Mouse (Mus musculus) hindbrain, embryonic 11.5 days (tissue): ENCODE results near the gene Il17d. TPM values are rescaled to one million over a fixed set of nuclear protein-coding genes. Genes with fewer than 3 reads are reported as not detected.
A peak's percentile ranks its signal among the peaks of the same experiment; 100 is the strongest.

Source experiments
- ATAC-seq: fragments of 200-750 bp; cut with Nextera tagmentation; 2 replicates; pipeline ENCODE4 v1.8.0; 2017; ENCODE audit warnings: mild to moderate bottlenecking, moderate TSS enrichment, moderate library complexity; ENCODE audit not compliant: low FRiP score
- DNase-seq: peaks from one replicate; pipeline ENCODE4 v3.0.0-alpha.2; 2015; ENCODE audit warnings: low spot score
- H3K27ac ChIP-seq: fragments of 300-500 bp; sonication (generic); 2 replicates; pipeline ENCODE4 v1.5.1; 2014; ENCODE audit warnings: mild to moderate bottlenecking, low read depth, low read length
- H3K27me3 ChIP-seq: fragments of 300-500 bp; sonication (generic); 2 replicates; pipeline ENCODE4 v1.6.1; 2014; ENCODE audit warnings: mild to moderate bottlenecking, low read length, moderate library complexity, mixed read lengths; ENCODE audit not compliant: control insufficient read depth, insufficient read depth
- H3K36me3 ChIP-seq: fragments of 300-500 bp; sonication (generic); 2 replicates; pipeline ENCODE4 v1.6.1; 2014; ENCODE audit warnings: mild to moderate bottlenecking, low read length, moderate library complexity, mixed read lengths; ENCODE audit not compliant: control insufficient read depth, insufficient read depth
- H3K4me1 ChIP-seq: fragments of 300-500 bp; sonication (generic); replicated peaks from 2 replicates; pipeline ENCODE4 v1.6.1; 2014; ENCODE audit warnings: low read length, mixed read lengths; ENCODE audit not compliant: control insufficient read depth, insufficient read depth
- H3K4me2 ChIP-seq: fragments of 300-500 bp; sonication (generic); replicated peaks from 2 replicates; pipeline ENCODE4 v1.6.1; 2014; ENCODE audit warnings: mild to moderate bottlenecking, low read depth, low read length
- H3K4me3 ChIP-seq: fragments of 300-500 bp; sonication (generic); 2 replicates; pipeline ENCODE4 v1.5.1; 2014; ENCODE audit warnings: low read depth, low read length
- H3K9ac ChIP-seq: fragments of 300-500 bp; sonication (generic); 2 replicates; pipeline ENCODE4 v1.6.1; 2014; ENCODE audit warnings: low read depth, low read length
- H3K9me3 ChIP-seq: fragments of 300-500 bp; sonication (generic); 2 replicates; pipeline ENCODE4 v1.6.1; 2016; ENCODE audit warnings: low read length; ENCODE audit not compliant: control insufficient read depth
- WGBS: fragments of 180-500 bp; shearing (Covaris S2); extraction: QIAGEN DNeasy Blood & Tissue Kit; methylation state at CpG from one replicate; pipeline ENCODE4 v1.1.7; 2014; 5-methylcytosine and 5-hydroxymethylcytosine counted together
- polyA plus RNA-seq: library from polyadenylated mRNA; unstranded; fragments of >200 nt; fragmentation: Nextera tagmentation; extraction: Ambion mirVana; gene quantifications from 2 replicates; pipeline ENCODE4 v1.2.1, GENCODE M21; 2014

Gene Il17d
- 0.57 and 1.5 TPM in 2 replicates for polyA plus RNA-seq

DNA sequence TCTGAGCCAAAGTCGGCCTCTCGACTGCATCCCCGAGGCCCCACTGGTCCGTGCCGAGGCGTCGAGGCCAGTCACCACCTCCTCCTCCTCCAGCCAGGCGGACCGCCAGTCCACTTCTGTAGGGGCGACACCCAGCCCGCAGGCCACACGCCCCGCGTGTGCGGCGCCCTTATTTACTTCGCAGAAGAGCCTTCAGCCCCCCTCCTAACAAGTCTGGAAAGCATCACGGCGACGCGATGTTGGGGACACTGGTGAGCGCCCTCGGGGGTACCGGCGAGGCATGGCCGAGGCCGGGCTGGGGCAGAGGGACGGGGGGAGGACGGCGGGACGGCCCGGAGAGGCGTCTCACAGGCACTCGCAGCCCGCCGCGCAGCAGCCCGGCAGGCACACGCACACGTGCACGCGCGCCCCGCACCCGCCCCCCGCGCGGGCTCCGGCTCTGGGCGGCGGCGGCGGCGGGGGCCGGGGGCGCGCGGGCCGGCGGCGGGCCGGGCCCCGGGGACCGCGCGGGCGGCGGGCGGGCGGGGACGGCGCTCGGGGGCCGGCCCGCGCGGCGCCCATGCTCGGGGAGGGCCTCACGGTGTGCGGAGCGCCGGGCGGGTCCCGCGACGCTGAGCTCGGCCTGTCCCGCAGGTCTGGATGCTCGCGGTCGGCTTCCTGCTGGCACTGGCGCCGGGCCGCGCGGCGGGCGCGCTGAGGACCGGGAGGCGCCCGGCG lies at the start of gene Il17d:
TSS of gene Il17d (plus strand) at position 107 of the 717 bp plus-strand sequence.
- WGBS = under 1% methylated on average over 58 of the region's 104 CpGs
- Histone ChIP-seq H3K4me1 (no peaks in the 10 kb centered on the region), H3K36me3 (no peaks in the 10 kb centered on the region), H3K27ac (no peak within 1 kb of the TSS), H3K27me3 (peaks cover 2% of the 10 kb centered on the region), H3K4me2 (peak within 1 kb of the TSS; percentile 94), H3K9ac (peak within 1 kb of the TSS; percentile 68), H3K4me3 (peak within 1 kb of the TSS; percentile 73), H3K9me3 (no peaks in the 10 kb centered on the region)
- DNase-seq = peak; percentile 67
- peak; percentile 59 for ATAC-seq

DNA sequence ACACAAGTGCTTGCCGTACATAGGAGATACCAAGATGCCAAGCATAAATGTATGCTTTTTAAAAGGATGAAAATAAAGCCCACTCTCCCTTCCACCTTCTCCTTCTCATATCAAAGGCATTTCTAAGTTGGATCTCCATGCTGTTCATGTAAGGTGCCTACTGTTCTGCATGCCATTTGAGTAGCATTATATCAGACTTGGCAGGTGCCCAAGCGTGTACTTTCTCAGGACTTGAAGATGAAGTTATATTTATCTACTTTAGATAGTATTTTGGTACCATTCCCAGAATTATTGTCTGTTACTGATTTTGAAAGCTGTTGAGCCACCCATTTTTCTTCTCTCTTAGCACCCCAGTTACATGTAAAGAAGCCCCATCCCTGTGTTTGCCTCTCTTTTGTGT lies 49.5 kb upstream of the Il17d start:
- no peaks in the 10 kb centered on the region for H3K36me3 ChIP-seq
- WGBS = 94% methylated on average over 2 of the region's 2 CpGs
- no peaks in the 10 kb centered on the region for H3K9me3 ChIP-seq
- no peak for DNase-seq
- H3K4me1 ChIP-seq = no peaks in the 10 kb centered on the region
- no peaks in the 10 kb centered on the region for H3K27me3 ChIP-seq
- no peak overlapping the region for H3K4me3 ChIP-seq
- ATAC-seq = no peak
- no peak overlapping the region for H3K4me2 ChIP-seq
- H3K9ac ChIP-seq = no peak overlapping the region
- no peak overlapping the region for H3K27ac ChIP-seq

DNA sequence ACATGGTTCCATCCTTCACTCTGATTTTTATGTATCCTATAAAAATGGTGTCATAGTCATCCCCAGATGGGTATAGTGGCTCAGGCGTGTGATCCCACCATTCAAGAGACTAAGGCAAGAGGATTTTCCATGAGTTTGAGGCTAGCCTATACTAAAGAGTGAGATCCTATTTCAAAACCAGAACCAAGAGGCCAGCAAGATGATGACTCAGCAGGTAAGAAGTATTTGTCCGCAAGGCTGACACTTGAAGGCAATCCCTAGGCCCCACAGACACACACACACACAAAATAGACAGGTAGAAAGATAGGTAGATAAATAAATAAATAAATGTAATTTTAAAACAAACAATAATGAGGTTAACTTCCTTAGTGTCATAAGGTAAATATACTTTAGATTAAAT lies 42.3 kb upstream of the Il17d start:
- no peaks in the 10 kb centered on the region for H3K27me3 ChIP-seq
- no peak overlapping the region for H3K9ac ChIP-seq
- no peaks in the 10 kb centered on the region for H3K36me3 ChIP-seq
- H3K9me3 ChIP-seq = no peaks in the 10 kb centered on the region
- no peak overlapping the region for H3K4me3 ChIP-seq
- no peak overlapping the region for H3K27ac ChIP-seq
- 90% methylated on average over 2 of the region's 2 CpGs for WGBS
- no peak for DNase-seq
- no peak for ATAC-seq
- no peak overlapping the region for H3K4me2 ChIP-seq
- H3K4me1 ChIP-seq = no peaks in the 10 kb centered on the region

DNA sequence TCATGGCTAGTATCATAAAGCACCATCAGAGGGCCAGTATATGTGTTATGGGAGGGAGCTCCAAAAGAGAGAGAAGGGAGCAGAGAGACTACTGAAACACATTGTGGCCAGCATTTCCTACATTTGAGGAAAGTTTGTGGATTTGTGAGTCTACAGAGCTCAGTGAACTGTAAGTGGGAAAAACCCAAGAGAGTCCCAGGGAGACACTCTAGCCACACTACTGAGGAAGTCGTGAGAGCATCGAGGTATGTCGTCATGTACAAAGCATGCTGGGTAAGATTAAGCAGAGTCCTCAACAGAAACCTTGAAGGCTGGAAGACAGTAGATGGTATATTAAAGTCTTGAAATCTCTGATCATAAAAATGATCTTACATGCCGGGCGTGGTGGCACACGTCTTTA lies 40.4 kb upstream of the Il17d start:
- H3K9ac ChIP-seq = no peak overlapping the region
- WGBS = 90% methylated on average over 6 of the region's 6 CpGs
- ATAC-seq (no peak), DNase-seq (no peak)
- no peaks in the 10 kb centered on the region for H3K4me1 ChIP-seq
- H3K4me2 ChIP-seq = no peak overlapping the region
- no peaks in the 10 kb centered on the region for H3K36me3 ChIP-seq
- H3K27ac ChIP-seq = no peak overlapping the region
- H3K4me3 ChIP-seq = no peak overlapping the region
- H3K27me3 ChIP-seq = no peaks in the 10 kb centered on the region
- no peaks in the 10 kb centered on the region for H3K9me3 ChIP-seq

DNA sequence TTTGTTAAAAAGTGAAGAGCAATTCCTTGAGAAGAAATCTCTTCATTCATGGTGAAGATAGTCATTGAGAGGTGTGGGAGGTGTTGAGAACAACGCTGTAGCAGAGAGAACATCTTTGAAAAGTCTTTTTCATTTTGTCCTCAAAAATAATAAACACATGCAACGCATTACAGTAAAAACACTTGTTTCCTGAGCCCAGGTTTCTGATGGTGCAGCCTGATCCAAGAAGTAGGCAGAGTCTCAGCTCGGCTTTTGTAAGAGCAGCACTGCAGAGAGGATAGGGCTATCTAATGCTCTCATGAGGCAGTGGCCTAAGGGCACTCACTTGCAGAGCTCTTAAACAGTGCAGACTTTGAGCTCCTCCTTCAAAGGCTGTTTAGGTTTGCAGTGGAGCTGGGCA lies 34.9 kb upstream of the Il17d start:
- Histone ChIP-seq H3K4me1 (no peaks in the 10 kb centered on the region), H3K36me3 (no peaks in the 10 kb centered on the region), H3K27me3 (no peaks in the 10 kb centered on the region), H3K9ac (no peak overlapping the region), H3K4me2 (no peak overlapping the region), H3K9me3 (no peaks in the 10 kb centered on the region), H3K27ac (no peak overlapping the region), H3K4me3 (no peak overlapping the region)
- DNase-seq (no peak), ATAC-seq (no peak)
- 82% methylated on average over 3 of the region's 3 CpGs for WGBS

DNA sequence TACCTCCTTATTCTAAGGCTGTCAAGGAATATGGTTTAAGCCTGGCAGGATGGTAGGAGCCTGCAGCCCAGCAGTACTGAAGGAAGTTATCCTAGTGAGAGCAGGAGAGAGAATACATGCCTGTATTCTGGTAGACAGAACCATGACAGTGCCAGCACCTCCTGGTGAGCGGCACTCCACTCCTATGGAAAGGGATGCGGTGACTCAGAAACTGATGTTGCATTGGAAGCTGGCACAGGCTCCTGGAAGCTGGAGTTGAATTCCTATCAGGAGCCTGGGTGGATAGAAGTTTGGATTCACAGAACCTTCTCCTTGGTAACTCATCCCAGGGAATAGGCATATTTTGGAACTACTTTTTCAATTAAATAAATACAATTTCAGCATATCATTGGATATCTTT lies 30.7 kb upstream of the Il17d start:
- no peak for DNase-seq
- Histone ChIP-seq H3K36me3 (no peaks in the 10 kb centered on the region), H3K4me3 (no peak overlapping the region), H3K27me3 (no peaks in the 10 kb centered on the region), H3K9ac (no peak overlapping the region), H3K4me2 (no peak overlapping the region), H3K9me3 (no peaks in the 10 kb centered on the region), H3K27ac (no peak overlapping the region), H3K4me1 (no peaks in the 10 kb centered on the region)
- no peak for ATAC-seq
- 93% methylated on average over 2 of the region's 2 CpGs for WGBS

DNA sequence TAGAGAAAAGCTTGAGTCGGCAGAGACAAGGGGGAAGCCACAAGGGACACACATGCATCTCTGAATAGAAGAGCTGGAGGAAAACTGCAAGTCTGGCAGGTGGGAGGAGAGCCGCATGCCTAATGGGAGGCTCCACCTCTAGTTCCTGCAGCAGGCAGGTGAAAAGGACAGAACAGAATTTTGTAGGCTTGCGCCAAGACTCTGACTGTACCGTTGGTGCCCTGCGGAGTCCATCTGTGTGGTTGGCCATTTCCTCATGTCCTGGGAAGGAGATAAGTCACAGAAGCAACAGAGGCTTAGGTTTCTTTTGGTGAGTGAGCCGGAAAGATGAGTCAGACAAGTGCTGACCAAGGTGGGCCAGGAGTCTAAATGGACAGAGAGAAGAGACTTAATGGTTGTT lies 20.8 kb upstream of the Il17d start:
- Histone ChIP-seq H3K4me3 (no peak overlapping the region), H3K4me1 (no peaks in the 10 kb centered on the region), H3K9me3 (no peaks in the 10 kb centered on the region), H3K36me3 (no peaks in the 10 kb centered on the region), H3K27ac (no peak overlapping the region), H3K9ac (no peak overlapping the region), H3K4me2 (no peak overlapping the region), H3K27me3 (no peaks in the 10 kb centered on the region)
- 95% methylated on average over 6 of the region's 6 CpGs for WGBS
- ATAC-seq (no peak), DNase-seq (no peak)

DNA sequence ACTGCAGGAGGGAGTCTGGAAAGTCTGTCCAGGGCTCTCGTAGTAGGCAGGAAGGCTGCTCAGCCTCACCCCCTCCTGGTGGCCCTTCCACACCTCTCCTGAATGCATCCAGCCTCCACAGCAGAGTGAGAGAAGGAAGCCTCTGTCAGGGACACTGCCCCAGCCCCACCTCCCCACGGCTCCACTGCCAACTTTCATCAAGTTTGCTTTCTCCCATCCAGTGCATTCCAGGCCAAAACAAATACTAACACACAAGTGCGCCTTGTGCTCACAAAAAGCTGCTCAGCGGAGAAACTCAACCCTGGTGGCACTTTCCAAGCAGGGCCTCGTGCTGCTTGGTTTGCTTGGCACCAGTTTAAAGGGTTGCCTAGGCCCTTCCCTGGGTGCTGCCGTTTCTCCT lies 15.0 kb upstream of the Il17d start:
- DNase-seq = no peak
- Histone ChIP-seq H3K9ac (no peak overlapping the region), H3K4me3 (no peak overlapping the region), H3K9me3 (no peaks in the 10 kb centered on the region), H3K4me1 (no peaks in the 10 kb centered on the region), H3K27me3 (no peaks in the 10 kb centered on the region), H3K4me2 (no peak overlapping the region), H3K27ac (no peak overlapping the region), H3K36me3 (no peaks in the 10 kb centered on the region)
- no peak for ATAC-seq
- WGBS = 74% methylated on average over 6 of the region's 6 CpGs

DNA sequence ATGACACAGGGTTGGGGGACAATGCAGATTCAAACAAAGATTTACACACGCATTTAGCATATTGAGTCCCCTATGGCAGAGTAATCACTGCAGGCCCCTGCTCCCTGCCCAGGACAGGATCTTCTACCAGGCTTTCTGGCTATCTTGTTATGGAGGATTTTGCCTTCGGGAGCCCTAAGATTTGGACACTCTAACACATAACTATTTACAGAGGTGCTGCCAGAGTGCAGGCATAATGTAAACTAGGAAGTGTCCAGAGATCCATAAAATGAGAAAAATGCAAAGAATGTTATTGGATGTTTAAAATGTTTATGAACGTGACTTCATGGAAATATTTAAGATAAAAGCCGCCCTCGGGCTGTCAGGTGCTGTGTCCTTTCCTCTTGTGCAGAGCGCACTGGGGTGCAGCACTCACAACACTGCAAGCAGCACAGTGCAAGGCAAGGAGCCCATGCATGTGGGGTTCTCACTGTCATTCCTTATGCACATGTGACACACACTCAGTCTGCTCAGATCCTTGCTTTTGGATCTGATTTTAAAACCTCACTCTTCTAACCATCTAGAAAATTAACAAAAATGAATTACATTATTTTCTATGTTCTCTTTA lies 9.3 kb upstream of the Il17d start:
- ATAC-seq (no peak), DNase-seq (no peak)
- H3K4me2 ChIP-seq = no peak overlapping the region
- H3K4me3 ChIP-seq = no peak overlapping the region
- no peaks in the 10 kb centered on the region for H3K27me3 ChIP-seq
- no peaks in the 10 kb centered on the region for H3K4me1 ChIP-seq
- no peaks in the 10 kb centered on the region for H3K36me3 ChIP-seq
- H3K27ac ChIP-seq = no peak overlapping the region
- H3K9me3 ChIP-seq = no peaks in the 10 kb centered on the region
- 84% methylated on average over 6 of the region's 6 CpGs for WGBS
- no peak overlapping the region for H3K9ac ChIP-seq
